Mouse (Mus musculus) spleen, postnatal 14 days (tissue): ENCODE results near the gene Gbp9.
"Not testable (repeated sequence)": the region's sequence is repeated elsewhere in the genome, so short reads cannot be mapped to it uniquely, and the experiment has no call there.

ENCODE experiments used
- DNase-seq, 2 experiments: peaks; one replicate each; pipeline ENCODE4 v3.0.0; 2021 to 2022; ENCODE audit warnings: low spot score in 2 of 2

The Gbp9 gene

DNA sequence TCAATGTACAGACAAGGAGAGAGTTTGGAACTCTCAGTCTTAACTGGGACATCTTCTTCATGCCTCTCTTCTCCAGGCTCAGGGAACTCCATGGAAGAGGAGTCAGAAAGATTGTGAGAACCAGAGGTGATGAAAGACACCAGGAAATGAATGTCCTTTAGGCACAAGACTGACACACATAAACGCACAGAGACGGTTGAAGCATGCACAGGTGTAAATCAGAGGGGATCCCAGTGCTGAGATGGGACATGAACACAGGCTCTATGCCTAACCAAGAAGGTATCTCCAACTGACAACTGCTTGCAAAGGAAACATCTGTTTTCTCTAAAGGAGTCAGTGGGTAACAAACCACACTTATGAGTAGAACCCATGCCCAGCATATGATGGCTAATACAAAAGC lies 79.1 kb downstream of the Gbp9 start:
- DNase-seq: no peak

DNA sequence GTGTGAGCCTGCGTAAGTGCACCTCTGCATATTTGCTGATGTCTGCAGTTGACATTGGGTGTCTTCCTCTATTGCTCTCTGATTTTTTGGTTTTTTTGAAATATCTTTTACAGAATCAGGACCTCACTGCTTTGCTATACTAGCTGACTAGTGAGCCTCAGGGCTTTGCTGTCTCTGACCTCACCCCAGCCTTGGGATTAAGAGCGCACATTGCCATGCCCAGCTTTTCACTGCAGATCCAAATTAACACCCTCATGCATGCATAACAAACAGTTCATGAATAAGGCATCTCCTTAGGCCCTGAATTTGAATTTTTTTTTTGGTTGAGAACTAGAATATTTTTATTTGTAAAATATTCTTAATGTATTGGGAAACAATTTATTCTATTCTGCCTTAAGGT lies 84.1 kb downstream of the Gbp9 start:
- DNase-seq: no peak

DNA sequence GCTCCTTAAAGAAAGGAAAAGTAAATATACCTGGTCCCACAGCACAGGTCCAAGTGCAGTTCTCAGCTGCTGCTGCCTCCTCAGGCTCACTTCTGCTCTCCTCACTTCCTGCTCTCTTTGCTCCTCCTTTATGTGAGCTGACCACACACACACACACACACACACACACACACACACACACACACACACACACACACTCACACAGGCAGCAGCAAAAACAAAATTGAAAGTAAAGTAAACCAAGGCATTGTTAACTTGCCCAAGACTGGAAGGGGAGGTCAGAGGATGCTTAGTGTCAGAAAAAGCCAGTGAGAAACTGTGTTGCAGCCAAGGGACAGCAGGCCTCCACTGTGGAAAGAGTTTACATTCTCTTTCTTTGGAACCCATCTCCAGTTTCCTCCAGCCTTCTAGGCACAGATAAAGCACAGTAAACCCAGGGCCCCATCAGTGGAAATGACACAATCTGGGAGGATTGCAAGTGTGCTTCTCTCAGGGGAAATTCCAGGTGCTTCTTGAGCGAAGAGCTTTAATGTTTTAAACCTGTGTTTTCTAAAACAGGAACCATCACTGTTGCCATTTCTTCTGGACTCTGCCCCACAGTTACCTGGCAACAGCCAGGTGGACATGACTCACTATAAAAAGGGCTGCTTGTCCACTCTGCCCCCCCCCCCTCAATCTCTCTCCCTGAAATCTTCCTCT lies 85.7 kb downstream of the Gbp9 start:
- DNase-seq: not testable (repeated sequence)

DNA sequence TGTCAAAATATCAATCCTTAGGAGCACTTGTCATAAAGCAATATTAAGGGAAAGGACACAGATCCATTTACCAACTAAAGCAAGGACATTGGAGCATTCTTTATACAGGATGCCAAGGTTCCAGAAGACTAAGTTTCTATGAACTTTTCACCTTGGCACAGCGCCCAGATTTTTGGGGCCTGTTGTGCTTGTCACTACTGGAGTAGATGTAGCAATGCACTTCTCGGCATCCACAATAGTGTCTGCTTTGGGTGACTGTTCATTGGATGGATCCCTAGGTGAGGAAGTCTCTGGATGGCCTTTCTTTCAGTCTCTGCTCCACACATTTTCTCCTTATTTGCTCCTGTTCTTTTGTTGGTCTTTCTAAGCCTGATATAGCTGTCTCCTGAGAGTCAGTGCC lies 107.0 kb downstream of the Gbp9 start:
- no peak for DNase-seq
